Mouse (Mus musculus): Measurements from ENCODE around the gene Med17.

DNA sequence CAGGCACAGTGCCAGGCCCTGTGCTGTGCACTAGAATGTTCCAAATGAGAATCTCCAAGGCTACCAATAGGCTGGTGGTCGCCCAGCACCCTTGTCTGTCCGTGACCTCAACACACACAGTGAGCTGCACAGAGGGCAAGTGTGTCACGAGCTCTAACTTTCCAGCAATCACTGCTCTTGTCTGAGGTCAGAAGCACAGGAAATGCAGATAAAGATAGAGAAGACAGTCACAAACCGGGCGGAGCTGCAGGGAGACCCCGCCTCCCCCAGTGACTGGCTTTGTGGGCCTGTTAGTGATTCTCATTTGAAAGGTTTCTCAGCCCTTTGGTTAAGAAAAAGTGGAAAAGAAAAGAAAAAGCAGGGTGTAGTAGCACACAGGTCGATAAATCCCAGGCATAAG is 29.4 kb downstream of the Med17 start:
- TF ChIP-seq CTCF (IDR thresholded peaks at IDR 0.05; ENCODE audit: control insufficient read depth, insufficient read depth, insufficient replicate concordance, low read depth, low read length) (no peak), POLR2A (IDR thresholded peaks at IDR 0.05; ENCODE audit: control insufficient read depth, low read depth, low read length) (no peak)

All from testis, adult 2 months (tissue).